Mouse (Mus musculus) midbrain, embryonic 15.5 days (tissue): ENCODE data around the gene Bola2. TPM values are rescaled to one million over a fixed set of nuclear protein-coding genes. Genes with fewer than 3 reads are reported as not detected.
"Not testable (repeated sequence)": the region's sequence is repeated elsewhere in the genome, so short reads cannot be mapped to it uniquely, and the experiment has no call there.

Experiments
- ATAC-seq: fragments of 200-750 bp; cut with Nextera tagmentation; replicated peaks from 2 replicates; pipeline ENCODE4 v1.8.0; 2017; ENCODE audit warnings: moderate TSS enrichment
- H3K27ac ChIP-seq: fragments of 300-500 bp; sonication (generic); 2 replicates; pipeline ENCODE4 v1.5.1; 2015; ENCODE audit warnings: mild to moderate bottlenecking, inconsistent platforms
- H3K27me3 ChIP-seq: fragments of 300-500 bp; sonication (generic); replicated peaks from 2 replicates; pipeline ENCODE4 v1.6.1; 2015; ENCODE audit warnings: inconsistent platforms
- H3K36me3 ChIP-seq: fragments of 300-500 bp; sonication (generic); replicated peaks from 2 replicates; pipeline ENCODE4 v1.6.1; 2015; ENCODE audit warnings: inconsistent platforms
- H3K4me1 ChIP-seq: fragments of 300-500 bp; sonication (generic); 2 replicates; pipeline ENCODE4 v1.6.1; 2015; ENCODE audit warnings: inconsistent platforms
- H3K4me2 ChIP-seq: fragments of 300-500 bp; sonication (generic); 2 replicates; pipeline ENCODE4 v1.6.1; 2015; ENCODE audit warnings: inconsistent platforms, mild to moderate bottlenecking, moderate library complexity
- H3K4me3 ChIP-seq: fragments of 300-500 bp; sonication (generic); 2 replicates; pipeline ENCODE4 v1.5.1; 2015; ENCODE audit warnings: mild to moderate bottlenecking, inconsistent platforms
- H3K9ac ChIP-seq: fragments of 300-500 bp; sonication (generic); 2 replicates; pipeline ENCODE4 v1.6.1; 2015; ENCODE audit warnings: mild to moderate bottlenecking, inconsistent platforms
- H3K9me3 ChIP-seq: fragments of 300-500 bp; sonication (generic); 2 replicates; pipeline ENCODE4 v1.6.1; 2016; ENCODE audit warnings: inconsistent platforms
- WGBS: fragments of 180-500 bp; shearing (Covaris S2); methylation state at CpG from one replicate; pipeline ENCODE4 v1.1.7; 2015; ENCODE audit warnings: mixed read lengths; 5-methylcytosine and 5-hydroxymethylcytosine counted together
- polyA plus RNA-seq: library from polyadenylated mRNA; unstranded; fragments of >200 nt; fragmentation: Nextera tagmentation; extraction: Ambion mirVana; gene quantifications from 2 replicates; pipeline ENCODE4 v1.2.1, GENCODE M21; 2015

The Bola2 gene
- polyA plus RNA-seq, 1 experiment from 2014 or later, result 126 TPM

DNA sequence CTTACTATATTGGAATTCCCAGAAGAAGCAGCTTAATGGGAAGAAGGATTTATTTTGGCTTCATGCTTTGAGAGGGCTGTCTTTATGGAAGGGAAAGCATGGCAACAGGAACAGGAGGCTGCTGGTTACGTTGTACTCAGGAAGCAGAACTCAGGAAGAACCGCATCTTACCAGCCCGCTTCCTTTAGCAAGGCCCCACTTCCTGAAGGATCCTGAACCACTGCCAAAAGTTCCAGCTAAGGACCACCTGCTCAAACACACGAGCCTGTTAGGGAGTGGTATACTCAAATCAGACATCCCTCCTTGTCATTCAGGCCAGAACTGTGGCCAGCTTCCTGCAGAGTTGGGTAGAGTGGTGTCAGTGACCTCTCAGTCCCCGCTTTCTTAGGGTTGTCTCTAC, 26.7 kb upstream of the Bola2 start:
- no peak for ATAC-seq
- H3K4me2 ChIP-seq, result no peak overlapping the region
- no peak overlapping the region for H3K9ac ChIP-seq
- no peaks in the 10 kb centered on the region for H3K4me1 ChIP-seq
- 85% methylated on average over 5 of the region's 5 CpGs for WGBS
- H3K27ac ChIP-seq, result no peak overlapping the region
- H3K4me3 ChIP-seq, result no peak overlapping the region
- no peaks in the 10 kb centered on the region for H3K27me3 ChIP-seq
- H3K36me3 ChIP-seq, result peaks cover 20% of the 10 kb centered on the region
- H3K9me3 ChIP-seq, result no peaks in the 10 kb centered on the region

DNA sequence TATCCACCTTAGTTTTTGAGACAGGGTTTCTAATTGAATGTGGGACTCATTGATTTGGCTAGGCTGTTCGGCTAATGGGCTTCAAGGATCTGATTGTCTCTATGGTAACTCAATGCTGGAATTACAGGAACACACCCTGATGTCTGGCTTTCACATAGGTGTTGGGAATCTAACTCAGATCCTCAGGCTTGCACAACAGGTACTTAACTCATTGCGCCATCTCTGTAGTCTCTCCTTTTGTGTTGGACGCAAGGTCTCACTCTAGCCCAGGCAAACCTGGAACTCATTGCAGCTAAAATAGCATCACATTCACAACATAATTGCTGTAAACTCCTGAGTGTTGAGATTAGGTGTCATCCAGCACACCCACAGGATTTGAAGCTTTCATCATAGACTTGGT, 25.0 kb upstream of the Bola2 start:
- no peak overlapping the region for H3K4me2 ChIP-seq
- no peak overlapping the region for H3K4me3 ChIP-seq
- 94% methylated on average over 3 of the region's 3 CpGs for WGBS
- H3K9ac ChIP-seq, result no peak overlapping the region
- H3K36me3 ChIP-seq, result peaks cover 10% of the 10 kb centered on the region
- H3K9me3 ChIP-seq, result no peaks in the 10 kb centered on the region
- no peak for ATAC-seq
- no peaks in the 10 kb centered on the region for H3K4me1 ChIP-seq
- no peak overlapping the region for H3K27ac ChIP-seq
- no peaks in the 10 kb centered on the region for H3K27me3 ChIP-seq

DNA sequence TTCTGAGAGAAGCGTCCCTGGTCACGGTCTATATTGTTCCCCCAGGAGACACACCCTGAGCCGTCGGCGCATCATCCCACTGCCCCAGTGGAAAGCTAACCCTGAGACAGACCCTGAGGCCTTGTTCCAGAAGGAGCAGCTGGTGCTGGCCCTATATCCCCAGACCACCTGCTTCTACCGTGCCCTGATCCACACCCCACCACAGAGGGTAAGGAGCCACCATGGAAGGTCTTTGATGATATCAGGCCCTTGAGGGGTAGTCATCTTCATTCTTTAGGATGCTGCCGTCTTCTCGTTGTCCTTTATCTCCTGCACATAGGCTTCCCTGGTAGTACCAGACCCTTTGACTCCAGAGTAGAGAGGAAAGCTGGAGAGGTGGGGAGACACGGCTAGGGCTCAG, 23.1 kb upstream of the Bola2 start:
- no peaks in the 10 kb centered on the region for H3K9me3 ChIP-seq
- no peak for ATAC-seq
- peaks cover 6% of the 10 kb centered on the region; the same call in 1 of the 2 replicates for H3K36me3 ChIP-seq
- no peak overlapping the region for H3K4me3 ChIP-seq
- no peak overlapping the region for H3K9ac ChIP-seq
- H3K27me3 ChIP-seq, result no peaks in the 10 kb centered on the region
- 93% methylated on average over 9 of the region's 9 CpGs for WGBS
- no peak overlapping the region for H3K4me2 ChIP-seq
- H3K4me1 ChIP-seq, result no peaks in the 10 kb centered on the region
- H3K27ac ChIP-seq, result no peak overlapping the region

DNA sequence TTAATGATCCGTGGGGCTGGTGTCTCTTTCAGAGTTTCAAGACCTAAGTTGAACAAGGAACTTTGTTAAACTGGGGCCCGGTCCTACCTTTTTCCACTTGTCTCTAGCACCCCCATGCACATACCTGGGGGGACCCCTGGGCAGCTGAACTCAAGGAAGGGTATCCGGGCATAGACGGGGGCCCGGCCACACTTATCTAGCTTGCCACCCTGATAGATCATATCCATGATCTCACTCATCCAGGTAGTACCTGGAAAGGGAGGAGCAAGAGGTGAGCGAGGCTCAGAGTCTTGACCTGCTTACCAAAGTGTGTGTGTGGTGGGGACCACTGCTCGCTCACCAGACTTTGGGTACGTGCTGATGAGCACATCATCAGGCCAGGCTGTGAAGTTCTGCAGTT, 20.1 kb upstream of the Bola2 start:
- no peak for ATAC-seq
- peaks cover 6% of the 10 kb centered on the region; the same call in 1 of the 2 replicates for H3K36me3 ChIP-seq
- H3K9ac ChIP-seq, result no peak overlapping the region
- no peak overlapping the region for H3K4me2 ChIP-seq
- H3K27ac ChIP-seq, result no peak overlapping the region
- H3K4me3 ChIP-seq, result no peak overlapping the region
- H3K4me1 ChIP-seq, result no peaks in the 10 kb centered on the region
- 96% methylated on average over 8 of the region's 8 CpGs for WGBS
- no peaks in the 10 kb centered on the region for H3K27me3 ChIP-seq
- no peaks in the 10 kb centered on the region for H3K9me3 ChIP-seq

DNA sequence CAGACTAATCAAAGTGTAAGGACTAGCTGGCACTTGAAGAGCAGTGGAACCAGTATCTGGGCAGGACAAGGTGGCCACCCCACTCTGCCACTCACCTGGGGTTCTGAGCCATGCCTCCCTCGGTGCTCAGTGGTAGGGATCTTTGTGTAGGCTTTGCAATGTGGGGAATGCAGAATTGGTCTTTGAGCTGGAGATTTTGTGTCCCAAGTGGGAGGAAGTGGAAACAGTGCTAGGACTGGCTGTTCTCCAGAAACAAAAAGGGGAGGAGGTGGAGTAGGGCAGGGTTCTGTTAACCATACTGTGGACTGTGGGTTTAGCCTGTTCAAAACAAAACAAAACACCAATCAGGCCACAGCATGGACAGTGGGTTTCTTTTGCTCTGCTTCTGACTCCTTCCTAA, 19.0 kb upstream of the Bola2 start, which contains the start of gene Sult1a1:
Gene Sult1a1 (minus strand): TSS at position 226 of the 400 bp plus-strand sequence.
- Histone ChIP-seq H3K4me2 (no peak within 1 kb of the TSS), H3K27ac (no peak within 1 kb of the TSS), H3K9ac (no peak within 1 kb of the TSS), H3K4me3 (no peak within 1 kb of the TSS), H3K27me3 (no peaks in the 10 kb centered on the region), H3K4me1 (no peaks in the 10 kb centered on the region), H3K36me3 (peaks cover 6% of the 10 kb centered on the region; the same call in 1 of the 2 replicates), H3K9me3 (no peaks in the 10 kb centered on the region)
- no peak for ATAC-seq
- WGBS, result 95% methylated on average over 1 of the region's 1 CpGs

DNA sequence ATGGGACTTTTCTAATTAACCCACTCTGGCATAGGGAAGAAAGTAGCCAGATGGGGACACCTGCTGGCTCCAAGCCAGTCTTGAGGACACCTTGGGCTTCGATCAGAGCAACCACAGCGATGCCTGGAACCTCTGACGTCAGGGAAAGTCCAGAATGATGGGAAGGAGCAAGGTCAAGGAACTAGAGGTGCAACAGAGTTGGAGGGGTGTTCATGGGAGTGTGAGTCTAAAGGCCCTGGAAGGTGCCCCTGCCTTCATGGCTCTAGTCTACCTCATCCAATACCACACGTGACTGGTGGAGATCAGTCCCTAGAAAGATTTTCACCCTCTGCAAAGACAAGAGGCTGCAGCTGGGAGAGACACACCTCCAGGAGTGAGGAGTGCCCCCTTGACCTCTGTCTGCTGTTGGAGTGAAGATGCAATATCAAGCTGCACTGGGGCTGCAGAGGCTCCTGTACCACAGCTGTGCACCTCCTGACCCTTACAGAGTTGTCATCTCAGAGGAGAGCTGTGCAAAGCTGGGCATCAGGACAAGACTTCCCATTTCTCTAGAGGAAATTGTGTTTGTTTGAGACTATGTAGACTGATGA, 18.5 kb upstream of the Bola2 start:
- peaks cover 6% of the 10 kb centered on the region; the same call in 1 of the 2 replicates for H3K36me3 ChIP-seq
- WGBS, result 81% methylated on average over 4 of the region's 4 CpGs
- no peaks in the 10 kb centered on the region for H3K4me1 ChIP-seq
- H3K27ac ChIP-seq, result no peak overlapping the region
- no peak for ATAC-seq
- H3K4me3 ChIP-seq, result no peak overlapping the region
- no peaks in the 10 kb centered on the region for H3K27me3 ChIP-seq
- H3K4me2 ChIP-seq, result no peak overlapping the region
- H3K9me3 ChIP-seq, result no peaks in the 10 kb centered on the region
- no peak overlapping the region for H3K9ac ChIP-seq

DNA sequence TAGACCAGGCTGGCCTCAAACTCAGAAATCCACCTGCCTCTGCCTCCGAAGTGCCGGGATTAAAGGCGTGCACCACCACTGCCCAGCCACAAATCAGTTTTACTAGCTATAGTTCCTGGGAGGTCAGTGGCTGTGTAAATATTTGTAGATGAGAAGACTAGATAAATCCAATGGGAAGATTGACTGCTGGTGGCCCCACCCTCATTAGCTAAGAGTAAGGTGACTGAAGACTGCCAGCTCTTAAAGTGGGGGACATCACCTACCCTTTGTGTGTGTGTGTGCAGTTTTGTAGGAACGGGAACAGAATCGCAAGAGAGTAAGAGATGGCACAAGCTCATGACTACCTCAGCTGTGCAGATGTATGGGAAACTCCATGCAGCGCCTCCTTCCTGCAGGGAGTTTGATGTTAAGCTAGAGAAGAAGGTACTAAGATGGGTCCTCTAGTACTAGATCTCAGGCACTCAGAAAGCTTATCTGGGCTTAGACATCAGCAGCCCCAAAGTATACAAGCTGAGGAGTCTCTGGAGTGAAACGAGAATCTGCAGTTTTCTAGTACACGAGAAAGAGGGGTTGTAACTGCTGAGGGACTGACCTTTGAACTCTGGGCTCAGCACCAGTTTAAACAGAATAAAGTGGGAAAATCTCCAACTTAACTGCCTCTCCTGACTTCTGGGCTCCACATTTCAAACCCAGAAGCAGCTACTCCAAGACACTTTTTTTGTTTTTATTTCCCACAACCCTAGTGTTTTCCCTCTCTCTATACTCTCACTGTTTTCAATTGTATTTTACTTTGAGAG, 16.5 kb upstream of the Bola2 start:
- H3K4me2 ChIP-seq, result no peak overlapping the region
- no peaks in the 10 kb centered on the region for H3K4me1 ChIP-seq
- H3K9me3 ChIP-seq, result no peaks in the 10 kb centered on the region
- no peaks in the 10 kb centered on the region for H3K36me3 ChIP-seq
- H3K27me3 ChIP-seq, result no peaks in the 10 kb centered on the region
- no peak overlapping the region for H3K9ac ChIP-seq
- no peak overlapping the region for H3K4me3 ChIP-seq
- WGBS, result 89% methylated on average over 8 of the region's 8 CpGs
- no peak overlapping the region for H3K27ac ChIP-seq
- ATAC-seq, result no peak

DNA sequence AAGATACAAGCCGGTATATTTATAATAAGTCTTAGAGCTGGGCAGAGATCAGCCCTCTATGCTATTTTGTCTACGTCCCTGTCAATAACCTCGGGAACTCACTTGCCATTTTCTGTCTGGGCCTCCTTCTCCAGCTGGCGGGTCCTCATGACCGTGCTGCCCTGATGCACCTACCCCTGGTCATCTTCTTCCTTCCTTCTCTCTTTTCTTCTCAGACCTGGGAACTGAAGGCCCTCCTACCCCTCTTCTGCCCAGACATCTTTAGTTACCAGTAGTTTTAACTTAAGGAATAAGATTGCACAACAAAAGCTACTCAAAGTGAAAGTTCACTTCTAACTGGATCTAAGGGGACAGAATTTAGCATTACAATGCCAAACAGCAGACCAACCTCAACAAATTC, 15.5 kb upstream of the Bola2 start:
- ATAC-seq, result no peak

DNA sequence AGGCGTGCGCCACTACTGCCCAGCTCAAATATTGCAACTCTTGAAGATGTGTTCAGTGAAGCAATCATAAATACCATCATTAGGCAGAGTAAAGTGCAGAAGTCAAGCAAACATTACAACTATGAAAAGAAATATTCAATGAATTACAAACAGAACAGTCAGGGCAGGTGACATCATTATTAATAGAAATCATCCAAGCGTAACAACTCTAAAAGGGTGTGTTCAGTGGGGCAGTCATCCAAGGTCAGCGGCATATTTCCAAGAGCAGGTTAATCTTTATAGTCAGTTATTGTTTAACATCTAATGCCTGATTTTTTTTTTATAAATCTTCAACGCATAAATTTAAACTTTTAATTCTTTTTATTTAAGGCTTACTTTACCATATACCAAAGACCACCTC, 14.0 kb upstream of the Bola2 start:
- no peaks in the 10 kb centered on the region for H3K36me3 ChIP-seq
- no peaks in the 10 kb centered on the region for H3K4me1 ChIP-seq
- no peak overlapping the region for H3K9ac ChIP-seq
- ATAC-seq, result no peak
- no peaks in the 10 kb centered on the region for H3K27me3 ChIP-seq
- no peak overlapping the region for H3K27ac ChIP-seq
- H3K4me2 ChIP-seq, result no peak overlapping the region
- H3K4me3 ChIP-seq, result no peak overlapping the region
- WGBS, result 95% methylated on average over 5 of the region's 5 CpGs
- H3K9me3 ChIP-seq, result no peaks in the 10 kb centered on the region

More for the DNA sequence above, 15.5 kb upstream of the Bola2 start:
- 92% methylated on average over 5 of the region's 5 CpGs for WGBS
- no peak overlapping the region for H3K9ac ChIP-seq
- H3K9me3 ChIP-seq, result no peaks in the 10 kb centered on the region
- no peak overlapping the region for H3K27ac ChIP-seq
- no peaks in the 10 kb centered on the region for H3K36me3 ChIP-seq
- no peak overlapping the region for H3K4me3 ChIP-seq
- H3K4me2 ChIP-seq, result no peak overlapping the region
- no peaks in the 10 kb centered on the region for H3K27me3 ChIP-seq
- no peaks in the 10 kb centered on the region for H3K4me1 ChIP-seq

DNA sequence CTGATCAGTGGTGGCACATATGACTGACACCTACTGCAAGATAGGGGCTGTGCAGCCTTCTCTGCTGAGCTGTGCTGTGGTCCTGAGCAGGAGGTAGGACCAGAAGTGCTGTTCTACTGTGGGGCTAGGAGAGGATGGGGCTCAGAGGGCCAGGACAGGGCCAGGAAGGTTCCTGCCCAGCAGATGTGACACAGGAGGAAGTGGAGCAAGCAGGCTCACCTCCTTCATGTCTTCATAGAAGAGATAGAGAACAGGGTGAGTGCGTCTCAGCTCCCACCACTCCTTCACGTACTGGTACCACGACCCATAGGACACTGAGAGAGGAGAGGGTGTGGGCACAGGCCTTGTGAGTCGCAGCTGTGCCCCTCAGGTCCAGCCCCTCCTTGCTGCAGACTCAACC, 7.0 kb upstream of the Bola2 start:
- H3K36me3 ChIP-seq, H3K4me3 ChIP-seq, H3K4me1 ChIP-seq, H3K27ac ChIP-seq, H3K9ac ChIP-seq, H3K4me2 ChIP-seq, H3K9me3 ChIP-seq, H3K27me3 ChIP-seq: not testable (repeated sequence)
- 0 out of 2 replicates have a peak, but pooled peaks have one; percentile 37 for ATAC-seq
- WGBS, result 79% methylated on average over 4 of the region's 4 CpGs

DNA sequence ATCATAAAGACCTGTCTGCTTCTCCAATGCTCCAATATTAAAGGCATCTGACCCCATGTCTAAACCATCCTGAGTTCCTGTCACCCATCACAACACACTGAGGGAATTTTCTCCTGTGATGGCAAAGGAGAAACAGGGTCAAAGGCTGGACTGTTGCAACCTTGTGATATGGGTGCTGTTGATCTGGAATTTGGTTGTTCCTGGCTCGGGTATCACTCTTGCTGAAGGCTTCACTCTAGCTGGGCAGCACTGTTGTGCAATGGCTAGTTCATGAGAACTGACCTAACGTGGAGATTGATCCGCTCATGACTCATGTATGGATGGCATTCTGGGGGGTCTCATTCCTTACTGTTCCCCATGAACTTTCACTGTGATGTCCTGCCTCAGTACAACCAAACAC, 6.2 kb upstream of the Bola2 start:
- 84% methylated on average over 3 of the region's 3 CpGs for WGBS
- H3K27ac ChIP-seq, result no peak overlapping the region
- no peaks in the 10 kb centered on the region for H3K27me3 ChIP-seq
- no peaks in the 10 kb centered on the region for H3K9me3 ChIP-seq
- H3K4me2 ChIP-seq, result no peak overlapping the region
- peaks cover 15% of the 10 kb centered on the region for H3K4me1 ChIP-seq
- H3K36me3 ChIP-seq, result peaks cover 5% of the 10 kb centered on the region; the same call in 1 of the 2 replicates
- no peak overlapping the region for H3K4me3 ChIP-seq
- ATAC-seq, result no peak
- no peak overlapping the region for H3K9ac ChIP-seq

DNA sequence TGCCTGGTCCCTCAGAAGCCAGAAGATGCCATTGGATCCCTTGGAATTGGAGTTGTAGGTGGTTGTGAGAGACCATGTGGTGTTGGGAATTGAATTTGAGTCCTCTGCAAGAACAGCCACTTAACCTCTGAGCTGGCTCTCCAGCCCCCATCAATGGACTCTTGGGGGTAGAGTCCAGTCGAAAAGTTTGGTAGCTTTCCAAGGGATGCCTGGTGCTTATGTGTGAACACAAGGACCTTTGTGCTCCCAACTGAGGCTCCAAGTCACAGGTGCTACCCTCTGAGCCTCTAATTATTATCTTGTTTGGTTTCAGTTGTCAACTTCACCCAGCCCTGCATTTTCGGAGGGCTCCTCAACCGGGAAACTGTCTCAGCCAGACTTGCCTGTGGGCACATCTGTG, 4.5 kb upstream of the Bola2 start:
- H3K27me3 ChIP-seq, result no peaks in the 10 kb centered on the region
- 92% methylated on average over 3 of the region's 3 CpGs for WGBS

DNA sequence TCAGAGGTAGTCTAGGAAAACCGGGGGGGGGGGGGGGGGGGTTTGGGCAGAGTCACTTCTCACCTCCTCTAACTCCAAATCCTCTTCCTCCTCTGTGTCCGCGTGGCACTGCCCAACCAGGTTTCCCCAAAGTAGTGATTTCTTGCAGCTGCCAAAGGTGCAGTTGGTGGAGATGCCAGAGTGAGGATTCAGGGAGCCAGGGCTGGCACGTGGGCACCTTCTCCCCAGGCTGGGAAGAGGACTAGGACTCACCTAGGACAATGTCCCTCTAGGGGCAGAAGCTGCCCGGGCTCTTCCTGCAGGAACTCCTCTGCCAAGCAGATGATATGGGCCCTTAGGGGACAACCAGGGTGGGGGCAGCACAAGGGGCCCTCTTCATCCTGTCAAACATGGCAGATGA, 3.5 kb upstream of the Bola2 start:
- H3K4me3 ChIP-seq, result no peak overlapping the region
- no peaks in the 10 kb centered on the region for H3K9me3 ChIP-seq
- no peak overlapping the region for H3K27ac ChIP-seq
- H3K4me2 ChIP-seq, result no peak overlapping the region
- ATAC-seq, result no peak
- 79% methylated on average over 5 of the region's 5 CpGs for WGBS
- H3K4me1 ChIP-seq, result peaks cover 28% of the 10 kb centered on the region
- H3K27me3 ChIP-seq, result no peaks in the 10 kb centered on the region
- H3K36me3 ChIP-seq, result peaks cover 5% of the 10 kb centered on the region; the same call in 1 of the 2 replicates
- H3K9ac ChIP-seq, result no peak overlapping the region

More for the DNA sequence above, 4.5 kb upstream of the Bola2 start:
- Histone ChIP-seq H3K9ac (no peak overlapping the region), H3K9me3 (no peaks in the 10 kb centered on the region), H3K4me1 (peaks cover 21% of the 10 kb centered on the region), H3K4me3 (no peak overlapping the region), H3K4me2 (no peak overlapping the region), H3K27ac (no peak overlapping the region), H3K36me3 (peaks cover 5% of the 10 kb centered on the region; the same call in 1 of the 2 replicates)
- ATAC-seq, result no peak
